Mouse (Mus musculus): ENCODE results near the gene Zfp513.

Gene Zfp513

DNA sequence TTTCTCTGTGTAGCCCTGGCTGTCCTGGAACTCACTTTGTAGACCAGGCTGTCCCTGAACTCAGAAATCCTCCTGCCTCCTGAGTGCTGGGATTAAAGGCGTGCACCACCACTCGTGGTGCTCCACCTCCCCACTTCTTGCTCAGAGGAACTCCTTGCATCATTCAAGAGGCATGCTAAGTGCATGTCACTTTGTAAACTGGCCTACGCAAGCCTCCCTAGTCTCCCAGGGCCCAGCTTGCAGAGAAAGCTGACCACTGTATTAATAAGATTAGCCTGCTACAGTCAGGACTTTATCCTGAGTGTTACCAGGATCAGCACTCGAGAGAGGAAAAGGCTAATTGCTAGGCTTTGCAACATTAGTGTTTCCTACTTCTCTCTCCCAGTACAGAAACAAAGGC is 33.5 kb downstream of the Zfp513 start:
- DNase-seq (ENCODE audit: low read depth, low spot score): no peak

DNA sequence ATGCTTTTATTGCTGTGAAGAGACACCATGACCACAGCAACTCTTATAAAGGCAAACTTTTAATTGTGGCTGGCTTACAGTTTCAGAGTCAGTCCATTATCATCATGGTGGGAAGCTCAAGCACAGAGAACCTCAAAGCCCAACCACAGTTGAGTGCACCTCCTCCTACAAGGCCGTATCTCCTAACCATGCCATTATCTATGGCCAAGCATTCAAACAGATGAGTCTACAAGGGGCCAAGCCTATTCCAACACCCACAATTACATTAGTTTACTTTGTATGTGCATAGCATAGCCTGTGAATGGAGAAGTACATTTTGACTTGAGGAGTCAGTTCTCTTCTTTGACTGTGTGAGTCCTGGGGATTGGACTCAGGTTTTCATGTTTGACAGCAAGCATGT is 37.2 kb downstream of the Zfp513 start:
- DNase-seq (ENCODE audit: low read depth, low spot score): no peak

DNA sequence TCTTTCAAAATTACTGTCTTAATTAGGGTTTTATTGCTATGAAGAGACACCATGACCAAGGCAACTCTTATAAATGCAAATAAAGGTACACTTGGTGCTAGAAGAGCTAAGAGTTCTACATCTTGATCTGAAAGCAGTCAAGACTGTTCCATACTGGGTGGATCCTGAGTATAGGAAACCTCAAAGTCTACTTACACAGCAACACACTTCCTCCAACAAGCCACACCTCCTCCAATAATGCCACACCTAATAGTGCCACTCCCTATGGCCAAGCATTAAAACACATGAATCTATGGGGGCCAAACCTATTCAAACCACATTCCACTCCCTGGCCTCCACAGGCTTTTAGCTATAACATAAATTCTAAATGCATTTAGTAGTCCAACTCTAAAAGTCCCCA is 39.6 kb downstream of the Zfp513 start:
- no peak for DNase-seq (ENCODE audit: low read depth, low spot score)

DNA sequence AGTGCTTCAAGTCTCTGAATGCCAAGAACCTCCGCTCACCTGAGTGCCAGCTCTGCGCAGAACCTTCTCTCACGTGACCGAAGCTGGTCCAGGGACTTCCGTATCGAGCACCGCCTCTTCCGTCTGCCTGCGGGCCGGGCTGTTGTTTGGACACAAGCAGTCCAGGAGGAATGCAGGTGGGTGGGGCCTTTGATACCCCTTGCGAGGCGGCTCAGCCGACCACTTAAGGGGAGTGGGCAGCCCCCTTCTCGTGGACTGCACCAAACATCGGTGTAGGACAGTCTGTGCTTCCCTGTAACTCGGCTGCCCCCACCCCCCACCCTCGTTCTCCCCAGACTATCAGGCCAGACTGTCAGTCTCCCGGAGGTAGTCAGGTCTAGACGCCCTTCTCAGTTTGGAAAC is 48.0 kb downstream of the Zfp513 start, which contains the start of gene Mpv17:
Gene Mpv17, minus strand, starts transcription at position 100 of the 402 bp plus-strand sequence.
- peak; percentile 88 for DNase-seq (ENCODE audit: low read depth, low spot score)

DNA sequence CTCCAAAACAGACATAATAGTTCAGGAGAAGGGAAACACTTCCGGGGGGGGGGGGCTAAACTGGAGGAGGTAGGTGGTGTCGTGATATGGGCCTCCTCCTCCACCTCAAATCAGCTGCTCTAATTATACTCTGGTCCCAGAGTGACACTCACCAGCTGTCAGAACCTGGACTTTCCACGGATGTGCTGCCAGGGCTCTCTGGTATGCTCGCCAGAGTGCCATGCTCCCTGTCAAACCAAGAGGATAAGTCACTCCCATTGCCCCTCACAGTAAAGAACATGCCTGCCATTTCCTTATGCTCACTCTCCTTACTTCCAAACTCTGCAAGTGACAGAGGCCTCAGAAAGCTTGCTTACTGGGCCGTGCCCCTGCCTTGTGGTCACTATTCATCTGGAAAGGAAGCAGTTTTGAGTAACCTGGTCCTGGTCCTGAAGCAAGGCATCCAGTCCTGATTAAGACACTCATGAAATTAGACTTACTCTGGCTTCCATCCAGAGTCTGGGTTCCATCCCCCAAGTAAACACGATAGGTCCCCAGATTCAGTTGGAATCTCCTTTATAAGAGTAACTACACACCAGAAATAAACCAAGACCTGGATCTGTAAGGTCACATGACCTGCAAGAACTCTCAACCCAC is 48.5 kb downstream of the Zfp513 start:
- no peak for DNase-seq (ENCODE audit: low read depth, low spot score)

DNA sequence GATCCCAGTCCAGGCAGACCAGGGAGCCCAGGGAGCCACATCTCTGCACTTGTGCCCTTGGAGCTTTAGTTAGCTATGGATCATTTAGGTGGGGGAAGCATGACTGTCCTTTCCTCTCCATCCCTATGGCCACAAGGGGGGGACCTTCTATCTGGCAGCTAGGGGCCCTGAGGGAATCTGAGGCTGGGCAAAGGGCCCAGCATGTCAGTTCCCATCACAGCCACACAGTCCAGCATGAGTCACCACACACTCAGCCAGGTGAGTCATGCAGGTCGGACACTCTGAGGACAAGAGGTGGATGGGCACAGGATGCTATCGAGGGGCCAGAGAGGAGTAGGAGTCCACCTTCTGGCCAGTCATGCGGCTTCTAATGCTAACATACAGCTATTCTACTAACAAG is 50.4 kb downstream of the Zfp513 start:
- no peak for DNase-seq (ENCODE audit: low read depth, low spot score)

DNA sequence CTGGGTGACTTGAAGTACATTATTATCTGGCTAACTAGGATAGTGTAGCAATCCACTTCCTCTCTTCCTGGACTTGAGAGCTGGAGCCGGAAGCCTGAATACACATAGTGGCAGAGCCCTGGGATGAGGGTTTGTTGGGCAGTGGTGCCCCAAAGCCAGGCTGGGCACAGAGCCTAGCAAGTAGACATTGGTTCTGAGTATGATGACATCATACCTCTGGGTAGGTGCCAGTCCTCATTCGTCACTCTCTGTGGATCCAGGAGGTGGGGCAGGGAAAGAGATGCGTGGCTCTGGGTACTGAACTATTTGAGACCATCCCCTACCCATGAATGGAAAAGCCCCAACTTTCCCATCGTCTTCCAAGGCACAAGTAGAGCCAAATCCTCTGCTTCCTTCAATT is 52.3 kb downstream of the Zfp513 start:
- no peak for DNase-seq (ENCODE audit: low read depth, low spot score)
